ENCODE assay signal across 23 mouse cellular contexts in the genomic region with DNA sequence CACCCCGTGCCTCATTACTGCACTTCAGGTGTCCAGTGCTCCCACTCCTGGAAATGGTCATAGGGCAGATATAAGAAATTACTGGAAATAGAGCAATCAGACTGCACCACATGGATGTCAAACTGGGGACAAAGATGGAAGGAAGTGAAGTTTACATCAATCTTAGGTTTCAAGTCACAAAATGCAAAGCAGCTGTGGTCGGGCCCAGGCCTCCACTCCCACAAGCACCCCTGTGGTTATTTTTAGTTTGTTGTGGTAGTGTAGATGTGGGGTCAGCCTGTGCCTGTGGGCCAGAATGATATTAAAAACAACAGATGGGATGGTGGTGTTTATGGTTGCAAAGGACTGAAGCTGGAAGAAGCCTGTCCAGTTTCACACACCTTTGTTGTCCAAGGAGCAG. TPM values are rescaled to one million over a fixed set of nuclear protein-coding genes. Genes with fewer than 3 reads are reported as not detected.
A peak's percentile ranks its signal among the peaks of the same experiment; 100 is the strongest.
DNase-seq lines count a peak whose midpoint lies in the region; ATAC-seq and TF ChIP-seq lines count a peak whose summit lies in the region.
"Had no signal": no experiment of that assay in that cellular context is flagged by ENCODE, and none has a peak within 500 bp of the region (broad histone marks: within the 10 kb centered on the region; RNA-seq: fewer than 3 reads in every experiment).

No protein-coding gene starts in this region.

- in situ Hi-C loops in CH12.LX (cut with MboI; ENCODE audit: low pct_ligation_motif_present, low pct_unique_long_range_greater_than_20kb, low sequenced_read_pairs), result no loop called here

- peaks cover 22% of the 10 kb centered on the region for H3K4me1 ChIP-seq in spleen, adult 2 months (ENCODE audit: control insufficient read depth, insufficient read depth, insufficient read length)
- H3K4me1 ChIP-seq in CH12.LX (ENCODE audit: control insufficient read depth in 1 of 2, insufficient read depth in 2 of 2), result peaks cover 20 to 41% of the 10 kb centered on the region in 2 experiments
- H3K4me1 ChIP-seq in small intestine, adult 2 months (ENCODE audit: control insufficient read depth, insufficient read depth, insufficient read length, low read length), result peaks cover 6% of the 10 kb centered on the region
- H3K4me1 ChIP-seq: liver, embryonic 15.5 days had no signal

- H3K4me2 ChIP-seq in CH12.LX (ENCODE audit: insufficient read depth, low read depth, poor library complexity, severe bottlenecking), result peak overlapping the region; percentile 70
- H3K4me2 ChIP-seq: forebrain, embryonic 13.5 days; heart, embryonic 11.5 days; hindbrain, embryonic 14.5 days; liver, embryonic 15.5 days; lung, embryonic 14.5 days; midbrain, embryonic 13.5 days had no signal

- no peak overlapping the region for H3K4me3 ChIP-seq in spleen, adult 2 months (ENCODE audit: extremely low read depth, insufficient read depth, insufficient read length)
- no peak overlapping the region for H3K4me3 ChIP-seq in CH12.LX (replicated peaks in 1 of 3; ENCODE audit: low read depth in 2 of 3, low read length in 2 of 3, poor library complexity in 1 of 3)
- no peak overlapping the region for H3K4me3 ChIP-seq in small intestine, adult 2 months (ENCODE audit: low read depth, low read length)
- H3K4me3 ChIP-seq: forebrain, embryonic 13.5 days; liver, embryonic 15.5 days; midbrain, embryonic 13.5 days had no signal

- H3K9me3 ChIP-seq in CH12.LX (replicated peaks; ENCODE audit: low read length), result no peaks in the 10 kb centered on the region
- H3K9me3 ChIP-seq: forebrain, embryonic 13.5 days; liver, embryonic 15.5 days; midbrain, embryonic 13.5 days had no signal

- dilution Hi-C loops in CH12.LX (cut with MboI; ENCODE audit: extremely low pct_ligation_motif_present, extremely low pct_unique_long_range_greater_than_20kb, low sequenced_read_pairs), result no loop called here

- no peak for TF ChIP-seq CTCF in spleen, adult 2 months (IDR thresholded peaks at IDR 0.05; ENCODE audit: extremely low read depth, insufficient read depth, insufficient read length, insufficient replicate concordance)
- no peak for TF ChIP-seq CTCF in CH12.LX (conservative IDR thresholded peaks at IDR 0.05 in 1 of 2, IDR thresholded peaks at IDR 0.05 in 1 of 2; ENCODE audit: low read depth in 2 of 2, low read length in 2 of 2)
- no peak for TF ChIP-seq CTCF in small intestine, adult 2 months (IDR thresholded peaks at IDR 0.05; ENCODE audit: extremely low read depth, insufficient read length, insufficient replicate concordance, low read depth, low read length)

- H3K27me3 ChIP-seq in spleen, adult 2 months (ENCODE audit: control insufficient read depth, insufficient read depth, low read length), result no peaks in the 10 kb centered on the region
- H3K27me3 ChIP-seq in CH12.LX (replicated peaks), result no peaks in the 10 kb centered on the region
- H3K27me3 ChIP-seq in small intestine, adult 2 months (ENCODE audit: control insufficient read depth, insufficient read depth, low read length), result no peaks in the 10 kb centered on the region
- H3K27me3 ChIP-seq: forebrain, embryonic 13.5 days; liver, embryonic 15.5 days; midbrain, embryonic 13.5 days had no signal

- no peak overlapping the region for H3K9ac ChIP-seq in CH12.LX (ENCODE audit: insufficient read depth, low read depth)
- H3K9ac ChIP-seq: forebrain, embryonic 13.5 days; hindbrain, embryonic 14.5 days; liver, embryonic 15.5 days; lung, embryonic 14.5 days; midbrain, embryonic 13.5 days had no signal

- TF ChIP-seq EP300 in CH12.LX (IDR thresholded peaks at IDR 0.05; ENCODE audit: low read length), result peak; percentile 52

- no peak for TF ChIP-seq POLR2A in spleen, adult 2 months (IDR thresholded peaks at IDR 0.05; ENCODE audit: low read depth, low read length)
- TF ChIP-seq POLR2A in CH12.LX (IDR thresholded peaks at IDR 0.05; ENCODE audit: low read depth, low read length), result no peak
- no peak for TF ChIP-seq POLR2A in small intestine, adult 2 months (IDR thresholded peaks at IDR 0.05; ENCODE audit: low read depth, low read length)

- ATAC-seq in megakaryocyte progenitor cell, adult 5-6 weeks (replicated peaks; ENCODE audit: poor library complexity), result peak; percentile 43
- ATAC-seq: intestine, postnatal 0 days; midbrain, embryonic 13.5 days had no signal

- 24% methylated on average over 2 of the region's 2 CpGs for WGBS in spleen, adult 2 months
- 68% methylated on average over 2 of the region's 2 CpGs for WGBS in small intestine, adult 2 months

- H3K36me3 ChIP-seq in spleen, adult 2 months (ENCODE audit: control insufficient read depth, insufficient read depth, low read length), result no peaks in the 10 kb centered on the region
- peaks cover 0 to 25% of the 10 kb centered on the region in 2 experiments for H3K36me3 ChIP-seq in CH12.LX (replicated peaks in 1 of 2; ENCODE audit: control insufficient read depth in 1 of 2, insufficient read depth in 1 of 2, low read length in 1 of 2)
- H3K36me3 ChIP-seq in small intestine, adult 2 months (ENCODE audit: control insufficient read depth, insufficient read depth, low read length), result no peaks in the 10 kb centered on the region
- H3K36me3 ChIP-seq: liver, embryonic 15.5 days; midbrain, embryonic 13.5 days had no signal

- TF ChIP-seq RAD21 in CH12.LX (IDR thresholded peaks at IDR 0.05; ENCODE audit: low read depth, low read length), result no peak

- H3K27ac ChIP-seq in spleen, adult 2 months (ENCODE audit: insufficient read depth, low read length), result peak overlapping the region; percentile 83
- H3K27ac ChIP-seq in CH12.LX (ENCODE audit: insufficient read depth, low read depth), result no peak overlapping the region
- H3K27ac ChIP-seq in small intestine, adult 2 months (ENCODE audit: insufficient read depth, low read depth, low read length), result peak overlapping the region; percentile 66
- H3K27ac ChIP-seq: forebrain, embryonic 13.5 days; hindbrain, embryonic 14.5 days; liver, embryonic 15.5 days; midbrain, embryonic 13.5 days had no signal

- peak in 1 of 2 experiments; percentile 28 for DNase-seq in spleen, adult 2 months (ENCODE audit: low read depth in 1 of 2, low spot score in 2 of 2)
- DNase-seq in spleen, adult 18-20 months, result no peak
- peak; percentile 39 for DNase-seq in CH12.LX (ENCODE audit: extremely low read depth)
- DNase-seq in cerebellum, adult 9-11 months, result no peak
- DNase-seq in left cerebral cortex, adult 8-10 months (ENCODE audit: low spot score in 2 of 2), result no peak
- DNase-seq in right cerebral cortex, postnatal 10 days (ENCODE audit: low spot score in 2 of 2), result no peak
- DNase-seq: adrenal gland, postnatal 25 days; cerebellum, adult 8-10 months; cerebellum, postnatal 36 days; gastrocnemius, postnatal 14 days; heart, postnatal 36 days; kidney, adult 9 months; kidney, postnatal 10 days; layer of hippocampus, adult 9-11 months; lung, embryonic 14.5 days had no signal

- peaks cover 3% of the 10 kb centered on the region; the same call in 1 of the 2 replicates for H3K79me2 ChIP-seq in CH12.LX (replicated peaks; ENCODE audit: control insufficient read depth, extremely low read depth, insufficient read depth, poor library complexity, severe bottlenecking)

TF ChIP-seq in CH12.LX, 34 proteins besides CTCF, POLR2A, EP300 and RAD21 (continues in another document):
- TF ChIP-seq MXI1 (IDR thresholded peaks at IDR 0.05; ENCODE audit: low read depth, low read length) (no peak; the same call in 1 of the 2 replicates), JUN (IDR thresholded peaks at IDR 0.05; ENCODE audit: insufficient read depth, low read depth, low read length) (no peak), ZNF384 (IDR thresholded peaks at IDR 0.05; ENCODE audit: low read depth, low read length) (no peak), USF1 (IDR thresholded peaks at IDR 0.05; ENCODE audit: low read depth, low read length) (no peak), PAX5 (IDR thresholded peaks at IDR 0.05; ENCODE audit: low read length) (no peak), ELF1 (IDR thresholded peaks at IDR 0.05; ENCODE audit: low read depth, low read length) (no peak), MAFK (IDR thresholded peaks at IDR 0.05; ENCODE audit: insufficient replicate concordance, low read length) (0 out of 2 replicates have a peak, but pooled peaks have one; percentile 24), NELFE (IDR thresholded peaks at IDR 0.05; ENCODE audit: low read depth, low read length) (no peak), TCF12 (IDR thresholded peaks at IDR 0.05; ENCODE audit: low read depth, low read length) (peak; percentile 20; the same call in 1 of the 2 replicates), ETS1 (conservative IDR thresholded peaks at IDR 0.05; ENCODE audit: low read depth, low read length) (no peak), BHLHE40 (IDR thresholded peaks at IDR 0.05; ENCODE audit: low read depth, low read length) (peak; percentile 49; the same call in 1 of the 2 replicates), ZKSCAN1 (IDR thresholded peaks at IDR 0.05; ENCODE audit: borderline replicate concordance, low read depth, low read length) (no peak), ZMIZ1 (IDR thresholded peaks at IDR 0.05; ENCODE audit: low read depth, low read length) (no peak), SMC3 (IDR thresholded peaks at IDR 0.05; ENCODE audit: low read depth, low read length) (no peak), KAT2A (IDR thresholded peaks at IDR 0.05; ENCODE audit: insufficient replicate concordance, low read length) (no peak), UBTF (IDR thresholded peaks at IDR 0.05; ENCODE audit: low read depth, low read length) (no peak), POLR2AphosphoS2 (IDR thresholded peaks at IDR 0.05; ENCODE audit: low read depth, low read length) (no peak), HCFC1 (IDR thresholded peaks at IDR 0.05; ENCODE audit: low read depth, low read length) (no peak), JUND (conservative IDR thresholded peaks at IDR 0.05; ENCODE audit: low read depth, low read length) (no peak), NRF1 (IDR thresholded peaks at IDR 0.05; ENCODE audit: low read depth, low read length) (no peak)

RNA-seq across cellular contexts. Expression of gene Fam214a, which starts 33.1 kb away (rescaled TPM):
- polyA plus RNA-seq in spleen, adult 2 months (2012; rRNA removed), result 9.1 and 10.4 TPM in 2 replicates
- total RNA-seq in CH12.LX (2012; rRNA removed) (8.3 and 8.6 TPM in 2 replicates), CH12.LX (2014; rRNA removed) (4.6 and 6.2 TPM in 2 replicates)
- 7.0 and 7.7 TPM in 2 replicates for polyA plus RNA-seq in CH12.LX (2012; ENCODE audit: insufficient read length, low read depth)
- 6.9 and 7.1 TPM in 2 replicates for total RNA-seq in megakaryocyte progenitor cell, adult 5-6 weeks (2015)
- total RNA-seq in megakaryocyte progenitor cell, adult 5-6 weeks (2017), result 6.6 and 7.1 TPM in 2 replicates
- 1.0 and 2.9 TPM in 2 replicates for polyA plus RNA-seq in small intestine, adult 2 months (2012; rRNA removed)
- 10 to 100 TPM; 42.1 to 49.9 (median 43.5) TPM for total RNA-seq in left cerebral cortex, adult 8-10 months (2022)

RNA-seq across cellular contexts. Expression of gene Arpp19, which starts 51.6 kb away (rescaled TPM):
- polyA plus RNA-seq in spleen, adult 2 months (2012; rRNA removed), result 4.7 and 6.1 TPM in 2 replicates
- total RNA-seq in CH12.LX (2012; rRNA removed), result 244 and 311 TPM in 2 replicates
- 194 and 233 TPM in 2 replicates for total RNA-seq in CH12.LX (2014; rRNA removed)
- polyA plus RNA-seq in CH12.LX (2012; ENCODE audit: insufficient read length, low read depth), result 479 and 504 TPM in 2 replicates
- total RNA-seq in megakaryocyte progenitor cell, adult 5-6 weeks (2015), result 132 and 179 TPM in 2 replicates
- total RNA-seq in megakaryocyte progenitor cell, adult 5-6 weeks (2017), result 136 and 149 TPM in 2 replicates
- 1.7 and 4.4 TPM in 2 replicates for polyA plus RNA-seq in small intestine, adult 2 months (2012; rRNA removed)
- 100 to 1,000 TPM; 449 to 488 (median 466) TPM for total RNA-seq in left cerebral cortex, adult 8-10 months (2022)

Comparison
In these comparisons a context has a peak if more than half of its experiments do, and no peak if none do; other contexts are left out.
1. RNA of gene Fam214a, which starts 33.1 kb away (total RNA-seq): 42.1 to 49.9 TPM in left cerebral cortex, adult 8-10 months; 4.6 to 8.6 TPM in CH12.LX and 6.6 to 7.1 TPM in megakaryocyte progenitor cell, adult 5-6 weeks; every median in the first group is over 4 times any median in the second.